Mouse (Mus musculus) liver, embryonic 13.5 days (tissue): ENCODE measurements at regions not wholly inside any gene's neighbourhood (a gene's known extent, or its start where the extent isn't known, plus 50 kb on each side); places are given as distances from the start of the nearest gene placed in this dataset.

Source experiments
- ATAC-seq: fragments of 200-750 bp; cut with Nextera tagmentation; 2 replicates; pipeline ENCODE4 v1.8.0; 2017; ENCODE audit warnings: low read depth, mild to moderate bottlenecking, moderate number of reproducible peaks, moderate library complexity
- DNase-seq: peaks from one replicate; pipeline ENCODE4 v3.0.0; 2022
- H3K27ac ChIP-seq: fragments of 300-500 bp; sonication (generic); 2 replicates; pipeline ENCODE4 v1.5.1; 2015; ENCODE audit warnings: moderate library complexity, mild to moderate bottlenecking, inconsistent platforms
- H3K27me3 ChIP-seq: fragments of 300-500 bp; sonication (generic); 2 replicates; pipeline ENCODE4 v1.6.1; 2015; ENCODE audit warnings: mild to moderate bottlenecking, inconsistent platforms
- H3K36me3 ChIP-seq: fragments of 300-500 bp; sonication (generic); 2 replicates; pipeline ENCODE4 v1.6.1; 2015; ENCODE audit warnings: mild to moderate bottlenecking, inconsistent platforms
- H3K4me1 ChIP-seq: fragments of 300-500 bp; sonication (generic); replicated peaks from 2 replicates; pipeline ENCODE4 v1.6.1; 2015; ENCODE audit warnings: inconsistent platforms
- H3K4me2 ChIP-seq: fragments of 300-500 bp; sonication (generic); 2 replicates; pipeline ENCODE4 v1.6.1; 2015; ENCODE audit warnings: inconsistent platforms, mild to moderate bottlenecking, moderate library complexity
- H3K4me3 ChIP-seq: fragments of 300-500 bp; sonication (generic); replicated peaks from 2 replicates; pipeline ENCODE4 v1.5.1; 2015; ENCODE audit warnings: mild to moderate bottlenecking, inconsistent platforms
- H3K9ac ChIP-seq: fragments of 300-500 bp; sonication (generic); 2 replicates; pipeline ENCODE4 v1.6.1; 2015; ENCODE audit warnings: mild to moderate bottlenecking, inconsistent platforms
- H3K9me3 ChIP-seq: fragments of 300-500 bp; sonication (generic); replicated peaks from 2 replicates; pipeline ENCODE4 v1.6.1; 2016; ENCODE audit warnings: inconsistent platforms
- WGBS: fragments of 180-500 bp; shearing (Covaris S2); methylation state at CpG from one replicate; pipeline ENCODE4 v1.1.7; 2015; ENCODE audit not compliant: insufficient replicate concordance; 5-methylcytosine and 5-hydroxymethylcytosine counted together

- Histone ChIP-seq H3K9ac (no peak overlapping the region), H3K9me3 (no peaks in the 10 kb centered on the region), H3K4me3 (no peak overlapping the region), H3K36me3 (no peaks in the 10 kb centered on the region), H3K27ac (no peak overlapping the region), H3K4me1 (no peaks in the 10 kb centered on the region), H3K4me2 (no peak overlapping the region), H3K27me3 (no peaks in the 10 kb centered on the region)
- DNase-seq (no peak), ATAC-seq (no peak)
- WGBS = 23% methylated on average over 2 of the region's 2 CpGs
Observed at GRCm38 (mm10) chr11:7562029-7562428, 348.3 kb upstream of the Igfbp3 start.

- no peak for ATAC-seq
- Histone ChIP-seq H3K4me3 (no peak overlapping the region), H3K27me3 (no peaks in the 10 kb centered on the region), H3K4me1 (no peaks in the 10 kb centered on the region), H3K9ac (no peak overlapping the region), H3K36me3 (no peaks in the 10 kb centered on the region), H3K4me2 (no peak overlapping the region), H3K27ac (no peak overlapping the region), H3K9me3 (no peaks in the 10 kb centered on the region)
- no peak for DNase-seq
- 64% methylated on average over 1 of the region's 1 CpGs for WGBS
Observed at GRCm38 (mm10) chr11:7561437-7561836, 347.7 kb upstream of the Igfbp3 start.

- H3K4me1 ChIP-seq = no peaks in the 10 kb centered on the region
- H3K9ac ChIP-seq = no peak overlapping the region
- no peaks in the 10 kb centered on the region for H3K36me3 ChIP-seq
- no peak overlapping the region for H3K4me3 ChIP-seq
- H3K27me3 ChIP-seq = no peaks in the 10 kb centered on the region
- no peak for DNase-seq
- 51% methylated on average over 6 of the region's 6 CpGs for WGBS
- ATAC-seq = no peak
- H3K4me2 ChIP-seq = no peak overlapping the region
- H3K9me3 ChIP-seq = no peaks in the 10 kb centered on the region
- no peak overlapping the region for H3K27ac ChIP-seq
Observed at GRCm38 (mm10) chr11:7555613-7556274, 342.0 kb upstream of the Igfbp3 start.

- no peak overlapping the region for H3K4me2 ChIP-seq
- H3K36me3 ChIP-seq = no peaks in the 10 kb centered on the region
- WGBS = 59% methylated on average over 3 of the region's 3 CpGs
- no peaks in the 10 kb centered on the region for H3K9me3 ChIP-seq
- H3K4me3 ChIP-seq = no peak overlapping the region
- no peak for DNase-seq
- H3K4me1 ChIP-seq = no peaks in the 10 kb centered on the region
- no peak overlapping the region for H3K27ac ChIP-seq
- H3K9ac ChIP-seq = no peak overlapping the region
- no peak for ATAC-seq
- no peaks in the 10 kb centered on the region for H3K27me3 ChIP-seq
Observed at GRCm38 (mm10) chr11:7552154-7552553, 338.4 kb upstream of the Igfbp3 start.

GRCm38 (mm10) chr11:7547796-7548195, 334.1 kb upstream of the Igfbp3 start:
- no peak overlapping the region for H3K27ac ChIP-seq
- no peak overlapping the region for H3K4me2 ChIP-seq
- DNase-seq (no peak), ATAC-seq (no peak)
- no peak overlapping the region for H3K9ac ChIP-seq
- H3K9me3 ChIP-seq = no peaks in the 10 kb centered on the region
- H3K27me3 ChIP-seq = no peaks in the 10 kb centered on the region
- WGBS = 47% methylated on average over 2 of the region's 2 CpGs
- H3K36me3 ChIP-seq = no peaks in the 10 kb centered on the region
- H3K4me1 ChIP-seq = no peaks in the 10 kb centered on the region
- H3K4me3 ChIP-seq = no peak overlapping the region

- no peak overlapping the region for H3K9ac ChIP-seq
- H3K4me1 ChIP-seq = no peaks in the 10 kb centered on the region
- no peaks in the 10 kb centered on the region for H3K27me3 ChIP-seq
- H3K4me3 ChIP-seq = no peak overlapping the region
- no peak overlapping the region for H3K27ac ChIP-seq
- DNase-seq (no peak), ATAC-seq (no peak)
- H3K36me3 ChIP-seq = no peaks in the 10 kb centered on the region
- 54% methylated on average over 2 of the region's 2 CpGs for WGBS
- H3K4me2 ChIP-seq = no peak overlapping the region
- no peaks in the 10 kb centered on the region for H3K9me3 ChIP-seq
Observed at GRCm38 (mm10) chr11:7545621-7546020, 331.9 kb upstream of the Igfbp3 start.

- Histone ChIP-seq H3K4me1 (no peaks in the 10 kb centered on the region), H3K36me3 (no peaks in the 10 kb centered on the region), H3K27ac (no peak overlapping the region), H3K27me3 (no peaks in the 10 kb centered on the region), H3K9me3 (no peaks in the 10 kb centered on the region), H3K4me3 (no peak overlapping the region), H3K9ac (no peak overlapping the region), H3K4me2 (no peak overlapping the region)
- WGBS = 28% methylated on average over 2 of the region's 2 CpGs
- no peak for DNase-seq
- ATAC-seq = no peak
Observed at GRCm38 (mm10) chr11:7534590-7534989, 320.9 kb upstream of the Igfbp3 start.

GRCm38 (mm10) chr11:7533327-7533726, 319.6 kb upstream of the Igfbp3 start:
- no peak for ATAC-seq
- H3K27me3 ChIP-seq = no peaks in the 10 kb centered on the region

GRCm38 (mm10) chr11:7531847-7532246, 318.1 kb upstream of the Igfbp3 start:
- Histone ChIP-seq H3K4me3 (no peak overlapping the region), H3K4me2 (no peak overlapping the region), H3K9me3 (no peaks in the 10 kb centered on the region), H3K36me3 (no peaks in the 10 kb centered on the region), H3K9ac (no peak overlapping the region), H3K4me1 (no peaks in the 10 kb centered on the region), H3K27ac (no peak overlapping the region), H3K27me3 (no peaks in the 10 kb centered on the region)
- DNase-seq (no peak), ATAC-seq (no peak)
- 65% methylated on average over 3 of the region's 3 CpGs for WGBS

More at GRCm38 (mm10) chr11:7533327-7533726, 319.6 kb upstream of the Igfbp3 start:
- Histone ChIP-seq H3K9ac (no peak overlapping the region), H3K4me3 (no peak overlapping the region), H3K4me2 (no peak overlapping the region), H3K4me1 (no peaks in the 10 kb centered on the region), H3K36me3 (no peaks in the 10 kb centered on the region), H3K9me3 (no peaks in the 10 kb centered on the region), H3K27ac (no peak overlapping the region)
- WGBS = 33% methylated on average over 1 of the region's 1 CpGs
- no peak for DNase-seq

- no peak for ATAC-seq
- H3K9me3 ChIP-seq = no peaks in the 10 kb centered on the region
- WGBS = 61% methylated on average over 6 of the region's 6 CpGs
- no peak for DNase-seq
- H3K36me3 ChIP-seq = no peaks in the 10 kb centered on the region
- H3K4me1 ChIP-seq = no peaks in the 10 kb centered on the region
- H3K27me3 ChIP-seq = no peaks in the 10 kb centered on the region
- H3K27ac ChIP-seq = no peak overlapping the region
- H3K9ac ChIP-seq = no peak overlapping the region
- no peak overlapping the region for H3K4me2 ChIP-seq
- no peak overlapping the region for H3K4me3 ChIP-seq
Observed at GRCm38 (mm10) chr11:7530482-7531148, 316.9 kb upstream of the Igfbp3 start.

- DNase-seq = no peak
- H3K9me3 ChIP-seq = no peaks in the 10 kb centered on the region
- no peaks in the 10 kb centered on the region for H3K36me3 ChIP-seq
- H3K4me3 ChIP-seq = no peak overlapping the region
- no peaks in the 10 kb centered on the region for H3K4me1 ChIP-seq
- H3K27me3 ChIP-seq = no peaks in the 10 kb centered on the region
- no peak overlapping the region for H3K9ac ChIP-seq
- WGBS = 55% methylated on average over 2 of the region's 2 CpGs
- no peak overlapping the region for H3K4me2 ChIP-seq
- no peak overlapping the region for H3K27ac ChIP-seq
- ATAC-seq = no peak
Observed at GRCm38 (mm10) chr11:7519556-7519955, 305.8 kb upstream of the Igfbp3 start.

- 47% methylated on average over 5 of the region's 5 CpGs for WGBS
- no peak overlapping the region for H3K27ac ChIP-seq
- H3K27me3 ChIP-seq = no peaks in the 10 kb centered on the region
- no peak for DNase-seq
- H3K4me2 ChIP-seq = no peak overlapping the region
- H3K9me3 ChIP-seq = no peaks in the 10 kb centered on the region
- no peaks in the 10 kb centered on the region for H3K4me1 ChIP-seq
- H3K36me3 ChIP-seq = no peaks in the 10 kb centered on the region
- no peak overlapping the region for H3K9ac ChIP-seq
- H3K4me3 ChIP-seq = no peak overlapping the region
- ATAC-seq = no peak
Observed at GRCm38 (mm10) chr11:7508861-7509260, 295.1 kb upstream of the Igfbp3 start.
